Mouse (Mus musculus) embryonic facial prominence, embryonic 12.5 days (tissue): ENCODE measurements around the gene Rsl24d1. TPM values are rescaled to one million over a fixed set of nuclear protein-coding genes. Genes with fewer than 3 reads are reported as not detected.
"Not testable (repeated sequence)": the region's sequence is repeated elsewhere in the genome, so short reads cannot be mapped to it uniquely, and the experiment has no call there.

Source experiments
- ATAC-seq: fragments of 200-750 bp; cut with Nextera tagmentation; 2 replicates; pipeline ENCODE4 v1.8.0; 2017; ENCODE audit not compliant: insufficient number of reproducible peaks, insufficient read depth, low FRiP score, low TSS enrichment
- H3K27ac ChIP-seq: fragments of 300-500 bp; sonication (generic); 2 replicates; pipeline ENCODE4 v1.5.1; 2016; ENCODE audit warnings: mild to moderate bottlenecking
- H3K27me3 ChIP-seq: fragments of 300-500 bp; sonication (generic); 2 replicates; pipeline ENCODE4 v1.6.1; 2016; ENCODE audit warnings: mild to moderate bottlenecking, moderate library complexity
- H3K36me3 ChIP-seq: fragments of 300-500 bp; sonication (generic); 2 replicates; pipeline ENCODE4 v1.6.1; 2016; ENCODE audit warnings: mild to moderate bottlenecking
- H3K4me1 ChIP-seq: fragments of 300-500 bp; sonication (generic); 2 replicates; pipeline ENCODE4 v1.6.1; 2016
- H3K4me2 ChIP-seq: fragments of 300-500 bp; sonication (generic); replicated peaks from 2 replicates; pipeline ENCODE4 v1.6.1; 2016; ENCODE audit warnings: mild to moderate bottlenecking, moderate library complexity
- H3K4me3 ChIP-seq: fragments of 300-500 bp; sonication (generic); 2 replicates; pipeline ENCODE4 v1.5.1; 2016; ENCODE audit warnings: mild to moderate bottlenecking
- H3K9ac ChIP-seq: fragments of 300-500 bp; sonication (generic); 2 replicates; pipeline ENCODE4 v1.6.1; 2016; ENCODE audit warnings: mild to moderate bottlenecking, moderate library complexity
- H3K9me3 ChIP-seq: fragments of 300-500 bp; sonication (generic); 2 replicates; pipeline ENCODE4 v1.6.1; 2016; ENCODE audit warnings: mild to moderate bottlenecking, moderate library complexity
- WGBS: fragments of 180-500 bp; shearing (Covaris S2); methylation state at CpG from one replicate; pipeline ENCODE4 v1.1.7; 2016; 5-methylcytosine and 5-hydroxymethylcytosine counted together
- polyA plus RNA-seq: library from polyadenylated mRNA; unstranded; fragments of >200 nt; fragmentation: Nextera tagmentation; extraction: Ambion mirVana; gene quantifications from 2 replicates; pipeline ENCODE4 v1.2.1, GENCODE M21; 2016

Gene Rsl24d1
- 140 and 143 TPM in 2 replicates for polyA plus RNA-seq

DNA sequence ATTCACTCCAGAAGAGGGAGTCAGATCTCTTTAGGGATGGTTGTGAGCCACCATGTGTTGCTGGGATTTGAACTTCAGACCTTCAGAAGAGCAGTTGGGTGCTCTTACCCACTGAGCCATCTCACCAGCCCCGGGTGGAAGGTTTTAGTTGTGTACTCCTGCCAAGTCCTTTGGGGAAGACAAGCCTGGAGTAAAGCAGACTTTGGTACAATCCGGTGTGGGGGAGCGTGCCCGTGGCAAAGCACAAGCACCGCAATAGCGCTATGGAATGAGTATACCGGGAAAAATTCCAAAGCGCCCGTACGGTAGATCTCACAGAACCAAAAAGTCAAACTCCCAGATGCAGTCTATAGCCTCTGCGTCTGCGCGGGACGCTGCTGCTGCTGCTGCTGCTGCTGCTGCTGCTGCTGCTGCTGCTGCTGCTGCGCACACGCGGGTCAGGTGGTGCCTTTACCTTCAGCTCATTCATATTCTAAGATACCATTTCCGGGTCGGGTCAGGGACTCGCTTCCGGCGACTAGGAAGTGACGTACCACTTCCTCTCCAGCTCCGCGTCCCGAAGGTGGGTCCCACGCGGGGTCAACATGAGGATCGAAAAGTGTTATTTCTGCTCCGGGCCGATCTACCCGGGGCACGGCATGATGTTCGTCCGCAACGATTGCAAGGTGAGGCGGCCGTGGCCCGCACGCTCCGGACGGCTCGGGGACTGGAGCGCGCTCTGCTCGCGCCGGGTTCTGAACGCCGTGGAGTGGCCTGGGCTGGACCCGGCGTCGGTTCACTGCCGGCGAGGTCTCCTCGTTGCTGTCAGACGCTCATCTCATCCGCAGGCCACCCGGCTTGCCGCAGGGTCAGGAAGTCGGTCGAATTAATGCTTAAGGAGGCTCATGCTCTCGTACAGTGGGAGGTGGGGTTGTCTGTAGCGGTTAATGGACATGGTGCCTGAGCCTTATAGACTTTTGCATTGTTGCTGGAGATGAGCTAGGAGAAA, at the start of gene Rsl24d1:
Gene Rsl24d1 (plus strand): TSS at position 508 of the 988 bp plus-strand sequence.
- Histone ChIP-seq H3K27ac (peak within 1 kb of the TSS; percentile 81), H3K4me2 (peak within 1 kb of the TSS; percentile 72), H3K27me3 (no peaks in the 10 kb centered on the region), H3K9me3 (no peaks in the 10 kb centered on the region), H3K4me1 (0 out of 2 replicates have a peak, but pooled peaks cover 3% of the 10 kb centered on the region), H3K4me3 (peak within 1 kb of the TSS; percentile 98), H3K36me3 (peaks cover 30% of the 10 kb centered on the region), H3K9ac (peak within 1 kb of the TSS; percentile 75)
- ATAC-seq: peak; percentile 93
- under 1% methylated on average over 64 of the region's 64 CpGs for WGBS

DNA sequence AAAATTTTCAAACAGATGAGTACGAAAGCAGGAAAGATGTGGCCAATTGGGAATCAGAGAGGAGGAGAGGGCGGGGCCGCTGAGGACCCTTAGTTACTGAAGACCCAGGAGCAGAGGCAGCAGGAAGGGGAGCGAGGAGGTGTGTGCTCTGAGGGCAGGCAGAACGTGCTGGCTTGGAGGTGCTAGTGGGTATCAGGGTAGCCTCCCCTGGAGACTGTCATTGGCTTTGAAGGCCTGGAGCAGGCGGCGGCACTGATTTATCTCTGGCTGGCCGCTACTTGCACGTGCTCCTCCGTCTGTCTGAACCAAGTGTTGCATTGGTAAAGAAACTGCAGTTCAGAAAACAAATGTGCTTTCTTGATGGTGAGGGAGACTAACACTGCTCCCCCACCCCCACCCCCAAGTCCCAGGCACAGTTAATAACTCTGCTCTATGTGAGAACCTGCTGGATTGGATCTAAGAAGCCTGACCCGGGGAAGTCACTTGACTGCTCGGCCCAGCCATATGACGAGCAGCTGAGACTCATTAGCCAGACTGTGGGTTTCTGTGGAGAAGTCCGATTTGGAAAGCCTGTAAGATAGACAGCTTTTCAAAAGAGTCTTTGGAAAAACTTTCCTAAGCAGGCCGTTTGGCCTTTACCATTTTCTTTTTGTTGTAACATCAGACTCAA, 49.5 kb upstream of the Rsl24d1 start:
- WGBS: 12% methylated on average over 15 of the region's 15 CpGs
- ATAC-seq: no peak; the same call in 1 of the 2 replicates
- Histone ChIP-seq H3K36me3 (no peaks in the 10 kb centered on the region), H3K27me3 (no peaks in the 10 kb centered on the region), H3K9ac (no peak overlapping the region), H3K4me2 (peak overlapping the region; percentile 45), H3K4me1 (peaks cover 27% of the 10 kb centered on the region), H3K27ac (peak overlapping the region; percentile 72), H3K9me3 (no peaks in the 10 kb centered on the region), H3K4me3 (peak overlapping the region; percentile 11; the same call in 1 of the 2 replicates)

DNA sequence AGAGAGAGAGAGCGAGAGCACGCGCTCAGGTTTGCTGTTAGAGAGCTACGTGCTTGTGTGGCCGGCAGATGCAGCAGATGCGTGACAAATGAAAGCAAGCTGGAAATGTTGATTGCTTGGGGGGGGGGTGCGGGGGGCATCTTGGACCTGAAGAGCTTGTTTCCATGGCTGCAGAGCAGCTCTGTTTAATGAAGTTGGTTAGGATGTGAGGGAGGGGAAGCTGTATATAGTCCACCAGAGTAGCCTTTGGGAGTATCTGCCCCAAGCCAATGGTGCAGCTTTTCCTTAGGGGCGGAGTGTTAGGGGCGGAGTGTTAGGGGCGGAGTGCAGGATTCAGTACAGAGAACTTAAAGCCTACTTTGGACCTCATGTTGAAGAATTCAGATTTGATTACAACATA, 46.1 kb upstream of the Rsl24d1 start:
- ATAC-seq: peak; percentile 75; the same call in 1 of the 2 replicates
- H3K4me2 ChIP-seq: peak overlapping the region; percentile 33
- peak overlapping the region; percentile 71; the same call in 1 of the 2 replicates for H3K27ac ChIP-seq
- H3K9ac ChIP-seq: no peak overlapping the region
- peak overlapping the region; percentile 12; the same call in 1 of the 2 replicates for H3K4me3 ChIP-seq
- no peaks in the 10 kb centered on the region for H3K9me3 ChIP-seq
- H3K27me3 ChIP-seq: no peaks in the 10 kb centered on the region
- H3K36me3 ChIP-seq: no peaks in the 10 kb centered on the region
- WGBS: 20% methylated on average over 10 of the region's 10 CpGs
- peaks cover 27% of the 10 kb centered on the region for H3K4me1 ChIP-seq

DNA sequence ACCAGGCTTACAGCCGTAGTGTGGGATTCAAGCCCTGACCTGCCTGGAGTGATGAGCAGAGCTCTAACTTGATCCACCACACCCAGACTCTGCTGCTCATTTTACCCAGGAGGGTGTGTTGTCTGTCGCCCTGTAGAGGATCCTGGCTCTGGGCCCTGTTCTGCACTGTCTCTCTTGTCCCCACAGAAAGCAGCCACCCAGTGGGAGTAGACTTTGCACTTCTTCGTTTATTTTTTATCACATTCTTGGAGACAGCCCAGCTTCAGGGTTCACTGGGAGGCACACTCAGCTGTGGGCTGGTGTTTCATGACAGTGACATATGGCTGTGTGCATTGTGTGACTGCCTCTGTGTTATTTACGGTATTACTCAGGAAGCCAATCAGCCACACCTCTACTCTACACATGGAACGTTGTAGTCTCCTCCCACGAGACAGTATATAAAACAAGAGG, 45.0 kb upstream of the Rsl24d1 start:
- ATAC-seq: peak; percentile 14; the same call in 1 of the 2 replicates
- 55% methylated on average over 6 of the region's 6 CpGs for WGBS
- peak overlapping the region; percentile 70 for H3K27ac ChIP-seq
- H3K9me3 ChIP-seq: no peaks in the 10 kb centered on the region
- no peak overlapping the region for H3K4me3 ChIP-seq
- no peak overlapping the region for H3K9ac ChIP-seq
- no peak overlapping the region for H3K4me2 ChIP-seq
- peaks cover 26% of the 10 kb centered on the region for H3K4me1 ChIP-seq
- H3K27me3 ChIP-seq: no peaks in the 10 kb centered on the region
- no peaks in the 10 kb centered on the region for H3K36me3 ChIP-seq

DNA sequence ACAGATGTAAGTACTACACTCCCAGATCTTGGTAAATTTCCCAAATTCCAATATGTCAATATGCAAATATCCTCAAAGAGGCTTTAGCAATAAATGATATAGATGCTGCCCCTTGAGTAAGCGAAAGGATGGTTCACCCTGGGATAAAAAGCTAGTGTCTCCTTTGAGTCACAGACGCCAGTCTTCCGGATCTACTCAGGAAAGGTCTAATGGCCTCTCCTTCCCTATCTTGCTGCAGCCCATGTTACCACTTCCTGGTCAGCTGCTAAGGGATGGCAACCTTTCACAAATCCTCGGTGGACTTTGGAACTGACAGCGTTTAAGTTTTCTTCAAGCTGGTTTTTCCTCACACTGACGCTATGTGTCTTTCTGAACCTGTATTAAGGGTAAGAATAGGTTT, 44.5 kb upstream of the Rsl24d1 start:
- no peak overlapping the region for H3K27ac ChIP-seq
- WGBS: 86% methylated on average over 6 of the region's 6 CpGs
- no peak overlapping the region for H3K4me2 ChIP-seq
- no peaks in the 10 kb centered on the region for H3K9me3 ChIP-seq
- ATAC-seq: no peak
- no peaks in the 10 kb centered on the region for H3K36me3 ChIP-seq
- H3K27me3 ChIP-seq: no peaks in the 10 kb centered on the region
- H3K9ac ChIP-seq: no peak overlapping the region
- peaks cover 22% of the 10 kb centered on the region for H3K4me1 ChIP-seq
- H3K4me3 ChIP-seq: no peak overlapping the region

DNA sequence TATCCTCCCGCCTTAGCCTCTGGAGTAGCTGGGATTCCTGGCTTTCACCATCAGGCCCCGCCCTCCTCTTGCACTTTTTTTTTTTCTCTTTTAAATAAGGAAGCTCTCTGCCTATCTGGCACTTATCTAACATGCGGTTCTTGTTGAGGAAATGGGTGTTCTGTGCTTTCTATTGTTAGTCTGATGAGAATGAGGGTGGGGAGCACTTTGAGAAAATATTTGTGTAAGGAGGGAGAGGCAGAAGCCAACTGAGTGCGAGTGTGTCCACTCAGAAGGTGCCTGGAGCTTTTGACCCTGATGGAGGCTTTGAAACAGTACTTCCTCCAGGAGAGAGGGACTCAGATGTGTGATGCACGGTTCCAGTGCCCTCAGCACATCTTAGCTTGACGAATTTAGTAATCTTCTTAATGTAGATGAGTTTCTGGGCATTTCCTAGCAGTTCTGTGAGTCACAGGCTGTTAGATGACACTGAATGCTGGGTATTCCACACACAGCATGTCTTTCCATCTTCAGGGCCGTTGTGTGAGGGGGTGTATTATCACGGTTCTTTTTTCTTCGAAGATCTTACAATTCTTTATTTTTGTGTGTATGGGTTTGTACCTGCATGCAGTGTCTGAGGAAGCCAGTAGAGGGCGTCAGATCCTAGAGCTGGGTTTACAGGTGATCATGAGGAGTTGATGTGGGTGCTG, 42.1 kb upstream of the Rsl24d1 start:
- 76% methylated on average over 10 of the region's 10 CpGs for WGBS
- Histone ChIP-seq H3K4me3 (no peak overlapping the region), H3K9me3 (no peaks in the 10 kb centered on the region), H3K4me1 (peaks cover 13% of the 10 kb centered on the region), H3K27ac (no peak overlapping the region), H3K36me3 (no peaks in the 10 kb centered on the region), H3K9ac (no peak overlapping the region), H3K4me2 (no peak overlapping the region), H3K27me3 (no peaks in the 10 kb centered on the region)
- ATAC-seq: no peak

DNA sequence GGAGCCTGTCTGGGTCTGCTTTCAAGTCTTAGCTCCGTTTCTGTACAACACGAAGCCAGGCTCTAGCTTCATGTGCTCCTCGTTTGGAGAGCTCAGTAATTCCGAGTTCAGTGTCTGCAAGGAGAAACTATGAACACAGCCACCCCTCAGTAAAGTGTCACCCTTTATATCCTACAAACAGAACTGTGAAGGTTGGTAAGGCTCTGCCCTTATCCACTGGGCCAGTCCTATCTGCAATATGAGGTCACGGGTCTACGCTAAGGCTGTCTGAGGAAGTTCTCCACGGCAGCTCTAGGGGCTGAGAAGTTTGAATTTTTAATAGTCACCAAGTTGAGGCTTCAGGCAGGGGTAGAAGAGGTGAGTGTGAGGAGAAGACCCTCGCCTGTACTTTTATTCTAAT, 40.8 kb upstream of the Rsl24d1 start:
- no peak for ATAC-seq
- WGBS: 82% methylated on average over 8 of the region's 8 CpGs
- Histone ChIP-seq H3K36me3 (no peaks in the 10 kb centered on the region), H3K27me3 (no peaks in the 10 kb centered on the region), H3K4me2 (no peak overlapping the region), H3K9me3 (no peaks in the 10 kb centered on the region), H3K27ac (no peak overlapping the region), H3K9ac (no peak overlapping the region), H3K4me1 (peaks cover 9% of the 10 kb centered on the region), H3K4me3 (no peak overlapping the region)

DNA sequence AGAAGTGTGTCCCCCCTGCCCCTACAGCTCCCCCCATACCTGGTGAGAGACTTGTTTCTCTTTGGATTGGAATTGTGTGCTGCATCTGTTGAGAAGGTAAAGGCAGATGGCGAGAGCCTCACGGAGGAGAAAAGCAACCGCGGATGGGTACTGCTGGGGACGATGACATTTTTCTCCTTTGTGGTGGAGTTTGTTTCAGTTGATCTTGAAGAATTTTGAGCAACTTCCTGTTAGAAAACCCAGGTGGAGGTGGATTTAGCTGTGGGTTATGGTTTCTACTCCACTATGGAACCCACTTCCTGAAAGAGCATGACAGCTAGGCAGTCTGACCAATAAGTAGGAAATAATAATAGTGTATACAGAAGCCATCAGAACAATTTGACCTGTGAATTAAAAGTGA, 40.1 kb upstream of the Rsl24d1 start:
- no peak for ATAC-seq
- Histone ChIP-seq H3K4me2 (no peak overlapping the region), H3K27me3 (no peaks in the 10 kb centered on the region), H3K4me3 (no peak overlapping the region), H3K27ac (no peak overlapping the region), H3K9ac (no peak overlapping the region), H3K4me1 (peaks cover 2% of the 10 kb centered on the region), H3K36me3 (no peaks in the 10 kb centered on the region), H3K9me3 (no peaks in the 10 kb centered on the region)
- 90% methylated on average over 5 of the region's 5 CpGs for WGBS

DNA sequence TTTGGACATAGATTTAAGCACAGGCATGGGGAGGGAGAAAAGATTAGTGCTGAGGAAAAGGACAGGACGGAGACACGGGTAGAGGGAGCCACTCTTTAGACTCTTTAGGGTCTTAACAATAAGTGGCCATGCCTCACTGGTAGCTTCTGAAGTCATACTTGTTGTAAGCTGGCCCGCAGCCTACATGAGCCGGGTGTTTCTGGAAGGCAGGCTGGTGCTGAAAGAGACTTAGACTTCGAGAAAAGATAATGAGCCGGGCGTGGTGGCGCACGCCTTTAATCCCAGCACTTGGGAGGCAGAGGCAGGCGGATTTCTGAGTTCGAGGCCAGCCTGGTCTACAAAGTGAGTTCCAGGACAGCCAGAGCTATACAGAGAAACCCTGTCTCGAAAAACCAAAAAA, 33.9 kb upstream of the Rsl24d1 start:
- H3K27me3 ChIP-seq, ATAC-seq, H3K36me3 ChIP-seq, H3K9me3 ChIP-seq, H3K9ac ChIP-seq, H3K27ac ChIP-seq, H3K4me3 ChIP-seq, H3K4me1 ChIP-seq, H3K4me2 ChIP-seq: not testable (repeated sequence)
- whole genome bisulfite sequencing: 88% methylated on average over 11 of the region's 12 CpGs

DNA sequence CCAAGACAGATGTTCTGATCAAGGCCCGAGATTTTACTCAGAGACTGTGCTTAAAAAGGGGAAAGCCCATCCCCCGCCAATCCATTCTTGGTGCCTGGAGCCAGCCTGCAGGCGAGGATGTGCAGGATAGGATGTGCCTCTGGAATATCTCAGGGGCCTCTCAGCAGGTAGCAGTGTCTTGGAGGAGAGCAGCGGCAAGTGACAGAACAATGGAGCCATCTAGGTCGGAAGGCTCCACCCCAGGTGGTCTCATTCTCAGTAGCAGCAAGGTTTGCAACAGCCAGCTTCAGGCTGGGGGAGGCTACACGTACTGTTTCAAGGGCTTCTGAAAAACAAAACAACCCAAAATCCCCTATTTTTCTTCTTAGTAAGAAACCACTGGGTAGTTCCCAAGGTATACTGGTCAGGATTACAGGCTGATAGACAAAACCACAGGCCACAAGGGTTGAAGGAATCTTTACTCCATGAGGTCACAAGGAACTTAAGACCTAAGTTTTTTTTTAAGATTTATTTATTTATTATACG, 33.4 kb upstream of the Rsl24d1 start:
- Histone ChIP-seq H3K4me1 (no peaks in the 10 kb centered on the region), H3K9me3 (no peaks in the 10 kb centered on the region), H3K27ac (no peak overlapping the region), H3K9ac (no peak overlapping the region), H3K4me2 (no peak overlapping the region), H3K27me3 (no peaks in the 10 kb centered on the region), H3K4me3 (no peak overlapping the region), H3K36me3 (no peaks in the 10 kb centered on the region)
- WGBS: 42% methylated on average over 7 of the region's 7 CpGs
- ATAC-seq: no peak

DNA sequence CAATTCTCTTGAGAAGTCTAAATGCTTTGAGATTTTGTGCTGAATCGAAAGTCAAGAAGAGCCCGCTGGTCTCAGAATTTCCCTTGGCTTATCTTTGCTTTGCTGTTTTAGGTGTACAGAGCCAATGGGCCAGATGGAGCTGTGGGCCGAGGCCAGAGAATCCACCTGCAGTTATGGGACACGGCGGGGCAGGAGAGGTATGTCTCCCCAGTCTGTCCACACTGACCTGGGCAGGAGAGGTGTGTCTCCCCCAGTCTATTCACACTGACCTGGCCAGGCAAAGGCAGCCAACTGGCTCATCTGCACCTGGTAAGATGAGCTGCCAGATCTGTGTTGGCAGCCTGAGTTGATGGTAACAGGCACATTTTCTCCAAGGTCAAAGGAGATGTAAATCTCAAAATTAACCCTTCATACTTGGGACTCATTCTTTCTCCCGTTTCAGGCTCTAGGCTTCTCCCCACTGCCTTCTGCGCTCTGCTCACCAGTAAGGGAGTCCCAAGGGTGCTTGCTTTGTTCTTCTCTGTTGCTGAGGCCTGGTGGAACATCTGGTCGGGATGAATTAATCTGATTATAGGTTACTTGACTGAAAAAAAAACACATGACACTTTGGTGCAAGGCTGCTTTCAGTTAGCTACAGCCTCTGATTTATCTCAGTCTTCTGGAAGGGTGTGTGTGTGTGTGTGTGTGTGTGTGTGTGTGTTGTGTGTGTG, 30.8 kb upstream of the Rsl24d1 start:
- no peak for ATAC-seq
- Histone ChIP-seq H3K27ac (no peak overlapping the region), H3K9me3 (no peaks in the 10 kb centered on the region), H3K4me2 (no peak overlapping the region), H3K4me3 (no peak overlapping the region), H3K4me1 (no peaks in the 10 kb centered on the region), H3K36me3 (no peaks in the 10 kb centered on the region), H3K9ac (no peak overlapping the region), H3K27me3 (no peaks in the 10 kb centered on the region)
- 66% methylated on average over 8 of the region's 8 CpGs for WGBS
